Mouse (Mus musculus): ENCODE data around the gene Ssx2ip. TPM values are rescaled to one million over a fixed set of nuclear protein-coding genes. Genes with fewer than 3 reads are reported as not detected.
"Not testable (repeated sequence)": the region's sequence is repeated elsewhere in the genome, so short reads cannot be mapped to it uniquely, and the experiment has no call there.

The Ssx2ip gene
- polyA plus RNA-seq, 1 experiment from 2014 or later: 28.8 TPM

- DNase-seq (ENCODE audit: low spot score): no peak
- no peaks in the 10 kb centered on the region for H3K4me1 ChIP-seq (ENCODE audit: control insufficient read depth, insufficient read depth, low read length)
- H3K27me3 ChIP-seq (ENCODE audit: control insufficient read depth, insufficient read depth, low read length): no peaks in the 10 kb centered on the region
- ATAC-seq (ENCODE audit: insufficient read depth, low FRiP score, low TSS enrichment): no peak
- 93% methylated on average over 9 of the region's 9 CpGs for WGBS
- no peak overlapping the region for H3K9ac ChIP-seq (ENCODE audit: low read length)
- no peaks in the 10 kb centered on the region for H3K36me3 ChIP-seq (ENCODE audit: control insufficient read depth, insufficient read depth, low read length)
- no peak overlapping the region for H3K4me3 ChIP-seq (ENCODE audit: low read depth, low read length)
- H3K27ac ChIP-seq (ENCODE audit: low read depth, low read length): no peak overlapping the region
- H3K9me3 ChIP-seq (ENCODE audit: control insufficient read depth, low read length): no peaks in the 10 kb centered on the region
- H3K4me2 ChIP-seq (ENCODE audit: low read depth): no peak overlapping the region
Observed at GRCm38 (mm10) chr3:146419534-146419933, 15.1 kb downstream of the Ssx2ip start.

- Histone ChIP-seq H3K9ac (ENCODE audit: low read length) (no peak overlapping the region), H3K4me3 (ENCODE audit: low read depth, low read length) (no peak overlapping the region), H3K27ac (ENCODE audit: low read depth, low read length) (no peak overlapping the region), H3K9me3 (ENCODE audit: control insufficient read depth, low read length) (no peaks in the 10 kb centered on the region), H3K36me3 (ENCODE audit: control insufficient read depth, insufficient read depth, low read length) (no peaks in the 10 kb centered on the region), H3K4me1 (ENCODE audit: control insufficient read depth, insufficient read depth, low read length) (no peaks in the 10 kb centered on the region), H3K4me2 (ENCODE audit: low read depth) (no peak overlapping the region), H3K27me3 (ENCODE audit: control insufficient read depth, insufficient read depth, low read length) (no peaks in the 10 kb centered on the region)
- 95% methylated on average over 15 of the region's 15 CpGs for WGBS
- no peak for ATAC-seq (ENCODE audit: insufficient read depth, low FRiP score, low TSS enrichment)
- no peak for DNase-seq (ENCODE audit: low spot score)
Observed at GRCm38 (mm10) chr3:146419992-146420537, 15.6 kb downstream of the Ssx2ip start.

GRCm38 (mm10) chr3:146421787-146422186 is 17.3 kb downstream of the Ssx2ip start:
- Histone ChIP-seq H3K27ac (ENCODE audit: low read depth, low read length) (no peak overlapping the region), H3K4me3 (ENCODE audit: low read depth, low read length) (no peak overlapping the region), H3K36me3 (ENCODE audit: control insufficient read depth, insufficient read depth, low read length) (no peaks in the 10 kb centered on the region), H3K27me3 (ENCODE audit: control insufficient read depth, insufficient read depth, low read length) (no peaks in the 10 kb centered on the region), H3K4me2 (ENCODE audit: low read depth) (no peak overlapping the region), H3K9ac (ENCODE audit: low read length) (no peak overlapping the region), H3K4me1 (ENCODE audit: control insufficient read depth, insufficient read depth, low read length) (no peaks in the 10 kb centered on the region), H3K9me3 (ENCODE audit: control insufficient read depth, low read length) (no peaks in the 10 kb centered on the region)
- WGBS: 52% methylated on average over 8 of the region's 8 CpGs
- no peak for DNase-seq (ENCODE audit: low spot score)
- no peak for ATAC-seq (ENCODE audit: insufficient read depth, low FRiP score, low TSS enrichment)

- Histone ChIP-seq H3K4me3 (ENCODE audit: low read depth, low read length) (no peak overlapping the region), H3K9ac (ENCODE audit: low read length) (no peak overlapping the region), H3K36me3 (ENCODE audit: control insufficient read depth, insufficient read depth, low read length) (peaks cover 2% of the 10 kb centered on the region; the same call in 1 of the 2 replicates), H3K4me1 (ENCODE audit: control insufficient read depth, insufficient read depth, low read length) (no peaks in the 10 kb centered on the region), H3K4me2 (ENCODE audit: low read depth) (no peak overlapping the region), H3K27me3 (ENCODE audit: control insufficient read depth, insufficient read depth, low read length) (no peaks in the 10 kb centered on the region), H3K9me3 (ENCODE audit: control insufficient read depth, low read length) (no peaks in the 10 kb centered on the region), H3K27ac (ENCODE audit: low read depth, low read length) (no peak overlapping the region)
- ATAC-seq (ENCODE audit: insufficient read depth, low FRiP score, low TSS enrichment) (no peak), DNase-seq (ENCODE audit: low spot score) (no peak)
- 83% methylated on average over 7 of the region's 7 CpGs for WGBS
Observed at GRCm38 (mm10) chr3:146423710-146424109, 19.3 kb downstream of the Ssx2ip start.

- H3K9me3 ChIP-seq (ENCODE audit: control insufficient read depth, low read length): no peaks in the 10 kb centered on the region
- ATAC-seq (ENCODE audit: insufficient read depth, low FRiP score, low TSS enrichment): no peak
- WGBS: 85% methylated on average over 7 of the region's 7 CpGs
- H3K4me2 ChIP-seq (ENCODE audit: low read depth): no peak overlapping the region
- H3K36me3 ChIP-seq (ENCODE audit: control insufficient read depth, insufficient read depth, low read length): peaks cover 2% of the 10 kb centered on the region; the same call in 1 of the 2 replicates
- no peak overlapping the region for H3K4me3 ChIP-seq (ENCODE audit: low read depth, low read length)
- DNase-seq (ENCODE audit: low spot score): no peak
- no peaks in the 10 kb centered on the region for H3K27me3 ChIP-seq (ENCODE audit: control insufficient read depth, insufficient read depth, low read length)
- H3K27ac ChIP-seq (ENCODE audit: low read depth, low read length): no peak overlapping the region
- H3K4me1 ChIP-seq (ENCODE audit: control insufficient read depth, insufficient read depth, low read length): no peaks in the 10 kb centered on the region
- H3K9ac ChIP-seq (ENCODE audit: low read length): no peak overlapping the region
Observed at GRCm38 (mm10) chr3:146424306-146424900, 20.0 kb downstream of the Ssx2ip start.

GRCm38 (mm10) chr3:146425902-146426301 is 21.5 kb downstream of the Ssx2ip start:
- ATAC-seq (ENCODE audit: insufficient read depth, low FRiP score, low TSS enrichment) (no peak), DNase-seq (ENCODE audit: low spot score) (no peak)
- H3K4me2 ChIP-seq (ENCODE audit: low read depth): no peak overlapping the region
- H3K27me3 ChIP-seq (ENCODE audit: control insufficient read depth, insufficient read depth, low read length): no peaks in the 10 kb centered on the region
- no peak overlapping the region for H3K4me3 ChIP-seq (ENCODE audit: low read depth, low read length)
- no peak overlapping the region for H3K9ac ChIP-seq (ENCODE audit: low read length)
- no peaks in the 10 kb centered on the region for H3K4me1 ChIP-seq (ENCODE audit: control insufficient read depth, insufficient read depth, low read length)
- H3K36me3 ChIP-seq (ENCODE audit: control insufficient read depth, insufficient read depth, low read length): peaks cover 4% of the 10 kb centered on the region; the same call in 1 of the 2 replicates
- H3K9me3 ChIP-seq (ENCODE audit: control insufficient read depth, low read length): no peaks in the 10 kb centered on the region
- H3K27ac ChIP-seq (ENCODE audit: low read depth, low read length): no peak overlapping the region
- WGBS: 79% methylated on average over 7 of the region's 7 CpGs

- WGBS: 84% methylated on average over 8 of the region's 8 CpGs
- Histone ChIP-seq H3K9me3 (ENCODE audit: control insufficient read depth, low read length) (no peaks in the 10 kb centered on the region), H3K9ac (ENCODE audit: low read length) (no peak overlapping the region), H3K4me3 (ENCODE audit: low read depth, low read length) (no peak overlapping the region), H3K27ac (ENCODE audit: low read depth, low read length) (no peak overlapping the region), H3K4me1 (ENCODE audit: control insufficient read depth, insufficient read depth, low read length) (no peaks in the 10 kb centered on the region), H3K4me2 (ENCODE audit: low read depth) (no peak overlapping the region), H3K36me3 (ENCODE audit: control insufficient read depth, insufficient read depth, low read length) (peaks cover 6% of the 10 kb centered on the region; the same call in 1 of the 2 replicates), H3K27me3 (ENCODE audit: control insufficient read depth, insufficient read depth, low read length) (no peaks in the 10 kb centered on the region)
- DNase-seq (ENCODE audit: low spot score): no peak
- ATAC-seq (ENCODE audit: insufficient read depth, low FRiP score, low TSS enrichment): peak; percentile 35; the same call in 1 of the 2 replicates
Observed at GRCm38 (mm10) chr3:146426489-146426888, 22.0 kb downstream of the Ssx2ip start.

- not testable (repeated sequence) for H3K4me2 ChIP-seq (ENCODE audit: low read depth); H3K4me1 ChIP-seq (ENCODE audit: control insufficient read depth, insufficient read depth, low read length); ATAC-seq (ENCODE audit: insufficient read depth, low FRiP score, low TSS enrichment); H3K27me3 ChIP-seq (ENCODE audit: control insufficient read depth, insufficient read depth, low read length); H3K4me3 ChIP-seq (ENCODE audit: low read depth, low read length); H3K9me3 ChIP-seq (ENCODE audit: control insufficient read depth, low read length); H3K9ac ChIP-seq (ENCODE audit: low read length); H3K36me3 ChIP-seq (ENCODE audit: control insufficient read depth, insufficient read depth, low read length); H3K27ac ChIP-seq (ENCODE audit: low read depth, low read length); DNase-seq (ENCODE audit: low spot score)
- 89% methylated on average over 11 of the region's 11 CpGs for WGBS
Observed at GRCm38 (mm10) chr3:146433063-146433462, 28.6 kb downstream of the Ssx2ip start.

- no peak overlapping the region for H3K27ac ChIP-seq (ENCODE audit: low read depth, low read length)
- no peak overlapping the region for H3K9ac ChIP-seq (ENCODE audit: low read length)
- no peak overlapping the region for H3K4me3 ChIP-seq (ENCODE audit: low read depth, low read length)
- 91% methylated on average over 14 of the region's 14 CpGs for WGBS
- H3K4me2 ChIP-seq (ENCODE audit: low read depth): no peak overlapping the region
- no peak for ATAC-seq (ENCODE audit: insufficient read depth, low FRiP score, low TSS enrichment)
- H3K27me3 ChIP-seq (ENCODE audit: control insufficient read depth, insufficient read depth, low read length): no peaks in the 10 kb centered on the region
- peaks cover 8% of the 10 kb centered on the region; the same call in 1 of the 2 replicates for H3K36me3 ChIP-seq (ENCODE audit: control insufficient read depth, insufficient read depth, low read length)
- no peak for DNase-seq (ENCODE audit: low spot score)
- no peaks in the 10 kb centered on the region for H3K9me3 ChIP-seq (ENCODE audit: control insufficient read depth, low read length)
- no peaks in the 10 kb centered on the region for H3K4me1 ChIP-seq (ENCODE audit: control insufficient read depth, insufficient read depth, low read length)
Observed at GRCm38 (mm10) chr3:146433681-146434350, 29.4 kb downstream of the Ssx2ip start.

Measured in neural tube, embryonic 11.5 days (tissue).